Mouse (Mus musculus): Measurements from ENCODE around the gene Ankrd49. TPM values are rescaled to one million over a fixed set of nuclear protein-coding genes. Genes with fewer than 3 reads are reported as not detected.

Ankrd49 gene
- polyA plus RNA-seq, 1 experiment from 2014 or later = 25.3 TPM

- Histone ChIP-seq H3K9me3 (ENCODE audit: control insufficient read depth, low read length) (no peaks in the 10 kb centered on the region), H3K27ac (no peak overlapping the region), H3K27me3 (ENCODE audit: control insufficient read depth, insufficient read depth, low read length) (peaks cover 13% of the 10 kb centered on the region), H3K36me3 (replicated peaks; ENCODE audit: control insufficient read depth, insufficient read depth) (no peaks in the 10 kb centered on the region), H3K4me2 (replicated peaks) (no peak overlapping the region), H3K9ac (no peak overlapping the region), H3K4me1 (replicated peaks; ENCODE audit: control insufficient read depth, insufficient read depth, low read length) (peaks cover 11% of the 10 kb centered on the region; the same call in 1 of the 2 replicates), H3K4me3 (replicated peaks; ENCODE audit: low read length) (no peak overlapping the region)
- ATAC-seq (ENCODE audit: low FRiP score) (no peak), DNase-seq (ENCODE audit: low spot score) (no peak)
Observed at GRCm38 (mm10) chr9:14753947-14754346, 30.7 kb downstream of the Ankrd49 start.

GRCm38 (mm10) chr9:14752001-14752522 is 32.6 kb downstream of the Ankrd49 start, which contains the start of gene Fut4:
Gene Fut4 (minus strand): TSS chr9:14752393.
- ATAC-seq (ENCODE audit: low FRiP score) (no peak; the same call in 1 of the 2 replicates), DNase-seq (ENCODE audit: low spot score) (peak; percentile 40)
- Histone ChIP-seq H3K4me1 (replicated peaks; ENCODE audit: control insufficient read depth, insufficient read depth, low read length) (peaks cover 11% of the 10 kb centered on the region; the same call in 1 of the 2 replicates), H3K4me3 (replicated peaks; ENCODE audit: low read length) (peak within 1 kb of the TSS; percentile 53), H3K27ac (no peak within 1 kb of the TSS), H3K9me3 (ENCODE audit: control insufficient read depth, low read length) (no peaks in the 10 kb centered on the region), H3K4me2 (replicated peaks) (peak within 1 kb of the TSS; percentile 93), H3K27me3 (ENCODE audit: control insufficient read depth, insufficient read depth, low read length) (peaks cover 13% of the 10 kb centered on the region), H3K36me3 (replicated peaks; ENCODE audit: control insufficient read depth, insufficient read depth) (no peaks in the 10 kb centered on the region), H3K9ac (peak within 1 kb of the TSS; percentile 74)
- whole genome bisulfite sequencing = under 1% methylated on average over 24 of the region's 28 CpGs

GRCm38 (mm10) chr9:14751503-14752000 is 33.1 kb downstream of the Ankrd49 start:
- H3K4me2 ChIP-seq (replicated peaks) = peak overlapping the region; percentile 93
- H3K9me3 ChIP-seq (ENCODE audit: control insufficient read depth, low read length) = no peaks in the 10 kb centered on the region
- peaks cover 13% of the 10 kb centered on the region for H3K27me3 ChIP-seq (ENCODE audit: control insufficient read depth, insufficient read depth, low read length)
- H3K4me3 ChIP-seq (replicated peaks; ENCODE audit: low read length) = peak overlapping the region; percentile 53
- DNase-seq (ENCODE audit: low spot score) (no peak), ATAC-seq (ENCODE audit: low FRiP score) (peak; percentile 80)
- no peaks in the 10 kb centered on the region for H3K36me3 ChIP-seq (replicated peaks; ENCODE audit: control insufficient read depth, insufficient read depth)
- peak overlapping the region; percentile 74 for H3K9ac ChIP-seq
- H3K27ac ChIP-seq = no peak overlapping the region
- WGBS = 1% methylated on average over 39 of the region's 50 CpGs
- peaks cover 11% of the 10 kb centered on the region; the same call in 1 of the 2 replicates for H3K4me1 ChIP-seq (replicated peaks; ENCODE audit: control insufficient read depth, insufficient read depth, low read length)

DNA sequence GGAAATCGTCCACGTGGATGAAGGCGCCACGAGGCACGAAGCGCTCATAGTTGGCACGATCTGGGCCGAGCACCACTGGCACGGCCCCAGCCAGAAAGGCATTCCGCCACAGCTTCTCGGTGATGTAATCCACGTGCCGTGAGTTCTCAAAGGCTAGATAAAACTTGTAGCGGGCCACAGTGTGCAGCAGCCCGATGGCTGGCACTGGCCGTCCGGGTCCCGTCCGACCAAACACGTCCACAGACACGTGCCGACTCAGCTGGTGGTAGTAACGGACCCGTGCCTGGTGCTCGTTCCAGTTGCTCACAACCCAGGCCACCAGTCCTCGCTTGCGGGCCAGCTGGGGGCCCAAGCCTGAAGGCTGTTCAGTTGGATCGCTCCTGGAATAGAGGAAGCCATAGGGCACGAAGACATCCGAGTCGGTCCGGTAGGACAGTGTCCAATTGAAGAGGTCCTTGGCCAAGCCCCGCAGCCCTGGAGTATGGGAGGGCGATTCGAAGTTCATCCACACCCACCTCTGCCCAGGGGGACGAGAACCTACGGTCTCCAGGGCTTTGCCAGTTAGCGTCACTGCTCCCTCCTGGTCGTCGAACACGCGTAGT is 33.7 kb downstream of the Ankrd49 start:
- Histone ChIP-seq H3K27me3 (ENCODE audit: control insufficient read depth, insufficient read depth, low read length) (peaks cover 13% of the 10 kb centered on the region), H3K9me3 (ENCODE audit: control insufficient read depth, low read length) (no peaks in the 10 kb centered on the region), H3K36me3 (replicated peaks; ENCODE audit: control insufficient read depth, insufficient read depth) (no peaks in the 10 kb centered on the region), H3K4me1 (replicated peaks; ENCODE audit: control insufficient read depth, insufficient read depth, low read length) (peaks cover 11% of the 10 kb centered on the region; the same call in 1 of the 2 replicates), H3K9ac (peak overlapping the region; percentile 74), H3K4me2 (replicated peaks) (peak overlapping the region; percentile 93), H3K27ac (no peak overlapping the region), H3K4me3 (replicated peaks; ENCODE audit: low read length) (peak overlapping the region; percentile 53)
- peak; percentile 3 for ATAC-seq (ENCODE audit: low FRiP score)
- no peak for DNase-seq (ENCODE audit: low spot score)
- WGBS = 51% methylated on average over 42 of the region's 42 CpGs

DNA sequence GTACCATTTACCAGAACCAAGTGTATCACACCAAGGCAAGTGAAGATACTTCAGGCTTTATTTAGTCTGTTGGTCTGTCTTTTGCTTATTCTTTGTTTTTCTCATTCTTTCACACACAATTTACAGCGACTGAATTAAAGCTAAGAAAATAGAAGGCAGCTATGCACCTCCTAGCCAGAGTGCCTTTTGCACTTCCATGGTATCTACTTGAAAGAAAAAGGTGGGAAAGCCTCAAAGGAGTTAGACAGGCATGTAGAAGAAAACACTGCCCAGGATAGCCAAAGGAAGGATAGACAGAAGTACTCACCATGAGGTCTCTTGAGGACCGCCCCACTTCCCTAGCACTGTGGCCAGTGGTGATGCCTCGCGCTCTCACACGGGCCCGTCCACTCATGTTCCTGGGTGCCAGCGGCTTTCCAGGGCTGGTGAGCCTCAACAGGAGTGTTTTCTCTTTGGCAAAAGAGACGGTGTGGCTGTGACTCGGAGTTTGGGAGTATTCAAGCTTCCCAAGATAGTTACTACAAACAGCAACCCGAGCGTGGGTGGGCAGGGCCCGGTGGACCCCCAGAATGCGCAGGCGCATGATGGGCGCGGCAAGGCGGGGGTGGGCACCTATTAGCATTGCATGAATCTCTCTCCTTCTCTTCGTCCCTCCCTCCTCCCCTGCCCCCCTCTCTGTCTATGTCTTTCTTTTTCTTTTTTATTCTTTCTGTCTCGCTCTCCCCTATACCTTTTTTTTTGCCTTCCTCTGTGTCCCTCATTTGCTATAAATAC is 44.3 kb downstream of the Ankrd49 start, which contains the start of gene Piwil4:
Piwil4 (minus strand) TSS at position 583 of the 774 bp plus-strand sequence.
- Histone ChIP-seq H3K4me2 (replicated peaks) (no peak within 1 kb of the TSS), H3K9me3 (ENCODE audit: control insufficient read depth, low read length) (no peaks in the 10 kb centered on the region), H3K4me3 (replicated peaks; ENCODE audit: low read length) (no peak within 1 kb of the TSS), H3K36me3 (replicated peaks; ENCODE audit: control insufficient read depth, insufficient read depth) (no peaks in the 10 kb centered on the region), H3K27me3 (ENCODE audit: control insufficient read depth, insufficient read depth, low read length) (no peaks in the 10 kb centered on the region), H3K9ac (no peak within 1 kb of the TSS), H3K4me1 (replicated peaks; ENCODE audit: control insufficient read depth, insufficient read depth, low read length) (no peaks in the 10 kb centered on the region), H3K27ac (no peak within 1 kb of the TSS)
- WGBS = 91% methylated on average over 19 of the region's 19 CpGs
- ATAC-seq (ENCODE audit: low FRiP score) (no peak), DNase-seq (ENCODE audit: low spot score) (no peak)

DNA sequence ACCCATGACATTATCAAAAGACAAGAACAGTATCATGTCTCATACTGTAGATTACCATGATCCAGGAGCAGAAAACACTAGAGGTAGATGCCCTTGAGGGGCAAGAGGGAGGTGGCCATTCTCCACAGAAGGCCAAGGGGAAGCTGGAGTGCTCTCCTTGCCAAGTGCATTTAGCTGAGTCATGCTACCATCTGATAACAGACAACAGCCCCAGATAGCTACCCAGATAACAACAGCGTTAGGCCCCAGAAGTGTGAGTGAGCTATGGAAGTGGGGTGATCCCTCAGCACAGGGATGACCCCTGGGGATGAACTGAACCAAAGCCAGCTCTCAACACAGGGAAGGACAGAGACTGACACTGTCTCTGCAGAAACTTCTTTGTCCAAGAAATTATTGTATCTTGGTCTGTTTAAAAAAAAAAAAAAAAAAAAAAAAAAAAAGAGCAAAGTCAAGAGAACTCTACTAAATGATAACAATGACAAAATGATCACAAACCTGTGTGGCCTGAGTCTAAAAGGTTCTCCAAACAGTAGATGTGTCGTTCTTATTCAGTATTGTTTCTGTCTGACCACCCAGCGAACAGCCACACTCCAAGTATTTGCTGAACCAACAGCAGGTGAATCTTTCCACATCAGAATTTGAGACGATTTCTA is 45.0 kb downstream of the Ankrd49 start:
- Histone ChIP-seq H3K4me3 (replicated peaks; ENCODE audit: low read length) (no peak overlapping the region), H3K4me2 (replicated peaks) (no peak overlapping the region), H3K27ac (no peak overlapping the region), H3K9ac (no peak overlapping the region), H3K27me3 (ENCODE audit: control insufficient read depth, insufficient read depth, low read length) (no peaks in the 10 kb centered on the region), H3K9me3 (ENCODE audit: control insufficient read depth, low read length) (no peaks in the 10 kb centered on the region), H3K4me1 (replicated peaks; ENCODE audit: control insufficient read depth, insufficient read depth, low read length) (no peaks in the 10 kb centered on the region), H3K36me3 (replicated peaks; ENCODE audit: control insufficient read depth, insufficient read depth) (no peaks in the 10 kb centered on the region)
- WGBS = 90% methylated on average over 4 of the region's 4 CpGs
- ATAC-seq (ENCODE audit: low FRiP score) = no peak
- DNase-seq (ENCODE audit: low spot score) = no peak

GRCm38 (mm10) chr9:14730941-14731541 is 53.6 kb downstream of the Ankrd49 start:
- H3K4me3 ChIP-seq (replicated peaks; ENCODE audit: low read length) = no peak overlapping the region
- no peak overlapping the region for H3K4me2 ChIP-seq (replicated peaks)
- H3K27ac ChIP-seq = no peak overlapping the region
- DNase-seq (ENCODE audit: low spot score) = no peak
- no peaks in the 10 kb centered on the region for H3K4me1 ChIP-seq (replicated peaks; ENCODE audit: control insufficient read depth, insufficient read depth, low read length)
- 47% methylated on average over 9 of the region's 9 CpGs for WGBS
- ATAC-seq (ENCODE audit: low FRiP score) = peak; percentile 47; the same call in 1 of the 2 replicates
- H3K27me3 ChIP-seq (ENCODE audit: control insufficient read depth, insufficient read depth, low read length) = no peaks in the 10 kb centered on the region
- no peaks in the 10 kb centered on the region for H3K36me3 ChIP-seq (replicated peaks; ENCODE audit: control insufficient read depth, insufficient read depth)
- no peak overlapping the region for H3K9ac ChIP-seq
- H3K9me3 ChIP-seq (ENCODE audit: control insufficient read depth, low read length) = no peaks in the 10 kb centered on the region

All from hindbrain, embryonic 14.5 days (tissue).